Mouse (Mus musculus) stomach, postnatal 0 days (tissue): ENCODE measurements around the gene Postn. TPM values are rescaled to one million over a fixed set of nuclear protein-coding genes. Genes with fewer than 3 reads are reported as not detected.

Source experiments
- ATAC-seq: fragments of 200-750 bp; cut with Nextera tagmentation; 2 replicates; pipeline ENCODE4 v1.8.0; 2017; ENCODE audit not compliant: low FRiP score, low TSS enrichment
- DNase-seq: peaks from one replicate; pipeline ENCODE4 v3.0.0-alpha.2; 2016; ENCODE audit warnings: low spot score
- H3K27ac ChIP-seq: fragments of 300-500 bp; sonication (generic); replicated peaks from 2 replicates; pipeline ENCODE4 v1.5.1; 2014; ENCODE audit warnings: mild to moderate bottlenecking, control low read depth
- H3K27me3 ChIP-seq: fragments of 300-500 bp; sonication (generic); 2 replicates; pipeline ENCODE4 v1.6.1; 2014; ENCODE audit warnings: low read length; ENCODE audit not compliant: control insufficient read depth, insufficient read depth
- H3K36me3 ChIP-seq: fragments of 300-500 bp; sonication (generic); 2 replicates; pipeline ENCODE4 v1.6.1; 2014; ENCODE audit warnings: low read length, mixed read lengths; ENCODE audit not compliant: control insufficient read depth, insufficient read depth
- H3K4me1 ChIP-seq: fragments of 300-500 bp; sonication (generic); replicated peaks from 2 replicates; pipeline ENCODE4 v1.6.1; 2014; ENCODE audit warnings: antibody characterized with exemption; ENCODE audit not compliant: control insufficient read depth, insufficient read depth
- H3K4me2 ChIP-seq: fragments of 300-500 bp; sonication (generic); replicated peaks from 2 replicates; pipeline ENCODE4 v1.6.1; 2014; ENCODE audit warnings: low read depth, mild to moderate bottlenecking, control low read depth, moderate library complexity
- H3K4me3 ChIP-seq: fragments of 300-500 bp; sonication (generic); 2 replicates; pipeline ENCODE4 v1.5.1; 2014; ENCODE audit warnings: low read depth, low read length, control low read depth
- H3K9ac ChIP-seq: fragments of 300-500 bp; sonication (generic); 2 replicates; pipeline ENCODE4 v1.6.1; 2014; ENCODE audit warnings: mild to moderate bottlenecking, low read length, control low read depth, mixed read lengths
- H3K9me3 ChIP-seq: fragments of 300-500 bp; sonication (generic); 2 replicates; pipeline ENCODE4 v1.6.1; 2016; ENCODE audit warnings: low read length; ENCODE audit not compliant: control insufficient read depth
- CTCF ChIP-seq: IDR thresholded peaks from 2 replicates; pipeline ENCODE4 v1.5.1; 2016; ENCODE audit warnings: antibody characterized with exemption, low read depth, mild to moderate bottlenecking, moderate library complexity
- EP300 ChIP-seq: optimal IDR thresholded peaks from 2 replicates; pipeline ENCODE3; 2016; ENCODE audit warnings: antibody characterized with exemption
- WGBS: fragments of 180-500 bp; shearing (Covaris S2); extraction: QIAGEN DNeasy Blood & Tissue Kit; methylation state at CpG from one replicate; pipeline ENCODE4 v1.1.7; 2014; 5-methylcytosine and 5-hydroxymethylcytosine counted together
- polyA plus RNA-seq: library from polyadenylated mRNA; unstranded; fragments of >200 nt; fragmentation: Nextera tagmentation; extraction: Ambion mirVana; gene quantifications from 2 replicates; pipeline ENCODE4 v1.2.1, GENCODE M21; 2015

Gene Postn
- polyA plus RNA-seq, 1 experiment from 2014 or later = 102 TPM

DNA sequence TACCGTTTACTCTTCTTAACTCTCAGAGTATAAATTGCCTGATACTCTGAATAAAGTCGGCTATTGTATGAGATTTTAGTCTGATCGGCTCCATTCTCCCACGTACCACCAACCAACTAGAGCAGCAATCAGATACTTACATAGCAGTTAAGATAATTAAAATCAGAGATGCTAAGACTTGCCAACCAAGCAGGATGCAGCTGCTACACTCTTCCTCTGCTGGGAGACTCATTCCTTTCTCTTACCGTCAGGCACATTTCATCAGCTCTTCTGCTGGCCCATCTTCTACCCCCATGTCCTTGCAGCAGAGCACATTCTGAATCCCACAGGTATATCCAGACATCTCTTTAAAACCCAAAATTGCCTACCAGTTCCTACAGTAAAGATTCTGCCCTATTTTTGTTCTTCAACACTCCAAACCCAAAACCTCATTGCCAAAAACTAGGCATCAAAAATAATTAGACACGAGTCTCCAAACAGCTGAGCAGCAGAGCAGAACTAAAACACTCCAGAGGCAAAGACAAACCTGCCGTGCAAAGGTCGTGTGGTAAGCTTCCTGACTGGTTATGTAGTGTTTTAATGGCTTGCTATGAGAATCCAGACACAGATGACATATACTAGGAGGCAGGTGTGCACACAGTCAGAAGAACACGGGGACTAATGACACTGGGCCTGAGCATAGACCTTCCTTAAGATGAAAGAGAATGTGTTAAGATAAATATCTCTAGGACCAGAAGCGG, 59.5 kb downstream of the Postn start:
- no peak for TF ChIP-seq CTCF
- no peak for TF ChIP-seq EP300
- no peak for ATAC-seq
- H3K9me3 ChIP-seq = no peaks in the 10 kb centered on the region
- H3K27ac ChIP-seq = no peak overlapping the region
- H3K27me3 ChIP-seq = no peaks in the 10 kb centered on the region
- WGBS = 59% methylated on average over 10 of the region's 10 CpGs
- DNase-seq = no peak
- H3K4me3 ChIP-seq = no peak overlapping the region
- H3K4me1 ChIP-seq = no peaks in the 10 kb centered on the region
- no peak overlapping the region for H3K9ac ChIP-seq
- H3K4me2 ChIP-seq = no peak overlapping the region
- no peaks in the 10 kb centered on the region for H3K36me3 ChIP-seq

- TF ChIP-seq EP300 (no peak), CTCF (no peak)
- Histone ChIP-seq H3K4me1 (no peaks in the 10 kb centered on the region), H3K9ac (no peak overlapping the region), H3K27ac (no peak overlapping the region), H3K4me2 (no peak overlapping the region), H3K4me3 (no peak overlapping the region), H3K9me3 (no peaks in the 10 kb centered on the region), H3K36me3 (no peaks in the 10 kb centered on the region), H3K27me3 (no peaks in the 10 kb centered on the region)
- DNase-seq (no peak), ATAC-seq (no peak)
- WGBS = 61% methylated on average over 6 of the region's 6 CpGs
Observed at GRCm38 (mm10) chr3:54420983-54421382, 60.1 kb downstream of the Postn start.

GRCm38 (mm10) chr3:54421666-54422065, 60.8 kb downstream of the Postn start:
- ATAC-seq = no peak
- WGBS = 95% methylated on average over 2 of the region's 2 CpGs
- no peaks in the 10 kb centered on the region for H3K36me3 ChIP-seq

GRCm38 (mm10) chr3:54424146-54424545, 63.2 kb downstream of the Postn start:
- no peak for DNase-seq
- no peaks in the 10 kb centered on the region for H3K27me3 ChIP-seq
- no peak for TF ChIP-seq CTCF
- no peak for TF ChIP-seq EP300
- no peak overlapping the region for H3K4me3 ChIP-seq
- ATAC-seq = no peak
- no peak overlapping the region for H3K9ac ChIP-seq
- no peak overlapping the region for H3K4me2 ChIP-seq
- WGBS = 76% methylated on average over 4 of the region's 4 CpGs
- no peaks in the 10 kb centered on the region for H3K36me3 ChIP-seq
- H3K4me1 ChIP-seq = no peaks in the 10 kb centered on the region
- H3K9me3 ChIP-seq = no peaks in the 10 kb centered on the region
- H3K27ac ChIP-seq = no peak overlapping the region

More at GRCm38 (mm10) chr3:54421666-54422065, 60.8 kb downstream of the Postn start:
- Histone ChIP-seq H3K27me3 (no peaks in the 10 kb centered on the region), H3K4me2 (no peak overlapping the region), H3K9ac (no peak overlapping the region), H3K27ac (no peak overlapping the region), H3K9me3 (no peaks in the 10 kb centered on the region), H3K4me1 (no peaks in the 10 kb centered on the region), H3K4me3 (no peak overlapping the region)
- no peak for TF ChIP-seq CTCF
- TF ChIP-seq EP300 = no peak
- no peak for DNase-seq

DNA sequence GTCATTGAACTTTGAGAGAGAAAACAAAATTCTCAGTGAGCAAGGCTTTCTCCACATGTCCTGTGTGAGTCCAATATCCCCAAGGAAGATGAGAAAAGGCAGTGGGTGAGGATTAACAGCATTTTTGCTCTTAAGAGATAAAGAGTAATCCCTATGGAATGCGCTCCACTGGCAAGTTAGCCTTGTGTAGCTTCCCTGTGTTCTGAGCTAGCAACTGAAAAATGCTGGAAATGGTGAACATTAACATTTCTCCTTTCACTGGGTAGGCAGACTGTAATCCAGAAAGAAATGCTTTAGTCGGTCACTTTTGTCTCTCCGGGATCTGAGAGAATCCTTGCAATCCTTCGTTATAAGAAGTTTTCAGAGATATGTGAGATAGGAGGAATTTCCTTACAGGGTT, 70.8 kb downstream of the Postn start:
- no peak for ATAC-seq
- Histone ChIP-seq H3K36me3 (no peaks in the 10 kb centered on the region), H3K4me3 (no peak overlapping the region), H3K27me3 (no peaks in the 10 kb centered on the region), H3K27ac (no peak overlapping the region), H3K9ac (no peak overlapping the region), H3K4me1 (no peaks in the 10 kb centered on the region), H3K4me2 (no peak overlapping the region), H3K9me3 (no peaks in the 10 kb centered on the region)
- DNase-seq = no peak
- TF ChIP-seq CTCF = no peak
- TF ChIP-seq EP300 = no peak
- 63% methylated on average over 4 of the region's 4 CpGs for WGBS

DNA sequence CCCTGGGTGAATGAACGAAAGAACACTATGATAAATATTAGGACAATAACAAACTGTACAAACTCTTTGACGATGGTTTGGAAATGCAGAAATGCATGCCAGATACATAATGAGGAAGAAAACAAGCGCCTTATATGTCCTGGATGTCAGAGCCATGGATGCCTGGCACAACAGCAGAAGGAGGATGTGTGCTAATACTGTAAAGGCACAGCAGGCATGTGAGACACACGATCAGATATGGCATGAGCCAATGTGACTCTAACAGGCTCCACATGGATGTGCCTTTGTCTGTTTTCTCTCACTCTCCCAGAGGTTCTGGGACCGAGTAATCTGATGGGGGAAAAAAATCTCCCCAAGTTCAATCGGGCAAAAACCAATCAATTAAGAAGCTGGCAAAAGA, 71.3 kb downstream of the Postn start:
- no peaks in the 10 kb centered on the region for H3K4me1 ChIP-seq
- DNase-seq (no peak), ATAC-seq (no peak)
- H3K9ac ChIP-seq = no peak overlapping the region
- H3K27me3 ChIP-seq = no peaks in the 10 kb centered on the region
- H3K4me2 ChIP-seq = no peak overlapping the region
- no peaks in the 10 kb centered on the region for H3K9me3 ChIP-seq
- H3K36me3 ChIP-seq = no peaks in the 10 kb centered on the region
- no peak overlapping the region for H3K27ac ChIP-seq
- WGBS = 48% methylated on average over 6 of the region's 6 CpGs
- no peak for TF ChIP-seq CTCF
- no peak overlapping the region for H3K4me3 ChIP-seq
